Mouse (Mus musculus) adrenal gland, postnatal 4 days (tissue): ENCODE data around the gene Vip. TPM values are rescaled to one million over a fixed set of nuclear protein-coding genes. Genes with fewer than 3 reads are reported as not detected.

Experiments used
- DNase-seq, 2 experiments: peaks; one replicate each; pipeline ENCODE4 v3.0.0; 2021 to 2022; ENCODE audit warnings: low spot score in 2 of 2, mixed read lengths in 2 of 2
- long read RNA-seq, 2 experiments: library from polyadenylated mRNA; stranded (forward); transcript quantifications; one replicate each; pipeline ENCODE4 v2.0.0; 2021
- total RNA-seq, 2 experiments: library from RNA; stranded (reverse); gene quantifications; 2 replicates each; pipeline ENCODE4 v1.2.3; 2021

The Vip gene
- total RNA-seq, result under 1 TPM; 0.45 to 0.87 TPM
- long read RNA-seq, experiment 1, partial matches to known transcripts, result 0 of 1 reads
- long read RNA-seq, experiment 1, other reads (novel, unspliced or antisense), result 1 of 1 reads
- long read RNA-seq, experiment 2, result 0 reads

DNA sequence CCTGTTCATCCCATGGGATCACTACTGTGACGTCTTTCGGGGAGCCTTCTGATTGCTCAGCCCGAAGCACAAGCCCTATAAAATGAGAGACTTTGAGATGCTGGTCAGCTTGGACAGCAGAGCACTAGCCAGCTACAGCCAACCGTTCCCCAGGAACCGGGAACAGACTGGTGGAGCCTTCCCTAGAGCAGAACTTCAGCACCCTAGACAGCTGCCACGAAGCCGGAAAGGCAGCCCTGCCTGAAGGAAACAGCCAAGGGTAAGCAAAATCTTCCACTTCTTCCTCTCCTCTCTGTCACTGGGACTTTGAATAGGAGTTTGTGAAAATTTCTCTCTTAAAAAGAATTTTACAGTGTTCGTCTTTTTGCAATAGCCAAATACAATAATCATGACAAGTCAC, at the start of gene Vip:
Vip (plus strand) TSS at position 107 of the 400 bp plus-strand sequence.
- DNase-seq, result peak in 1 of 2 experiments; percentile 20

DNA sequence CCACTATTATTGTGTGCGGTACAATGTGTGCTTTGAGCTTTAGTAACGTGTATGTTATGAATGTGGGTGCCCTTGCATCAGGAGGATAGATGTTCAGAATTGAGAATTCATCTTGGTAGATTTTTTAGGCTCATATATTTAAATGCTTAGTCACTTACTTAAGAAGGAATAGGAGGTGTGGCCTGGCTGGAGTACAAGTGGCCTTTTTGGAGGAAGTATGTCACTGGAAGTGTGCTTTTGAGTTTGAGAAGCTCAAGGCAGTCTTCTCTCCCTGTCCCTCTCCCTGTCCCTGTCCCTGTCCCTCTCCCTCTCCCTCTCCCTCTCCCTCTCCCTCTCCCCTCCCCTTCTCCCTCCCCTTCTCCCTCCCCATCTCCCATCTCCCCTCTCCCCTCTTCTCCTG, 48.0 kb upstream of the Vip start:
- DNase-seq, result no peak

DNA sequence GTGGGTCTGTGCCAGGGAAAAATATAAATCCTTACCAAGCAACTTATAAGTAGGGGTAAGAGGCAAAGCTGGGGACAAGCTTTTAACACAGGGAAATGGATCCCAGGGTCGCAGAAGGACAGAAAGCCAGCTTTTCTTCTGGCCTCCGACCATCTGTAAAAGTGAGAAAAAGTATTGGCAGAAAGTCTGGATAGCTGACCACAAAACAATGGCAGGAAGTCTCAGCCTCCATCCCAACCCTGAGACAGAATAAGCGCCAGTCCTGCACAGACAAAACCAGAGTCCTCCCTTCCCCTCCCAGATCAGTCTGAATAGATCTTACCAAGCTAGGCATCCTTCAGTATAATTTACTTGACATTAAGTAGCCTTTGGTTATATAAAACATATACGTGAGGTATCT, 47.0 kb upstream of the Vip start:
- DNase-seq, result no peak

DNA sequence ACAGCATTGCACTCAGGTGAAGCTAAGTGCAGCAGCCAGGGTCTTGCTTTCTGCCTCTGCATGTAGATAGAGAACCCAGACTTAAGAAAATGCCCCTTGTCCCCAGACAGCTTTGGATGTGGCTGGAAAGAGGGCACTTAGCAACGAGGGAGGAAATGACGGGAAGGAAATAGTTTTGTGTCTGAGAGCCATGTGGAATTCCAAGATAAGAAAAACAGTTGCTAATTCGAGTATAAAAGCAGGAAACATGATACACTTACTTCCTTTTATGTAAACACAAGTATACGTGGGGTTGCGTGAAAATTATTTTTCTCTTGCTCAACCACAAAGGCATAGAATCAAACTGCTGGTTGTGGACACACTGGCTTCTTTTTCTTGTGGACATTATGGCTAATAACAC, 45.6 kb upstream of the Vip start, which contains the start of gene Myct1:
Myct1 (plus strand) TSS at position 312 of the 400 bp plus-strand sequence.
- DNase-seq, result no peak

DNA sequence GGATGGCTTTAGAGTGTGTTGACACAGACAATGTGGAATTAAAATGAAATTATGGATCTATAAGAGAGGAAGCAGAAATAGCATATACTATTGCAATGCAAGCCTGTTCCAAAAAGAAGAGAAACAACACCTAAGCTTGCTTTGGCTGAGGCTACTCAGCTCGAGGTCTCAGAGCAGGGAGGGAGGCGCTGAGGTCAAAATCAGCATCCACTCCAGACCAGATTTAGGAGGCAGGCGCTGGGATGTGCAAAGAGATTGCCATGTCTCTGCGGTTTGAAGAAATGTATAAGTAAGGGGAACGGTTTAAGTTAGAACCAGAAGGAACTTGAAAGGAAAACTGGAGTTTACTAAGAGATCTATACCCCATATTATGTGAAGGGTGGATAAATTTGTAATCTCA, 44.6 kb upstream of the Vip start:
- DNase-seq, result no peak

DNA sequence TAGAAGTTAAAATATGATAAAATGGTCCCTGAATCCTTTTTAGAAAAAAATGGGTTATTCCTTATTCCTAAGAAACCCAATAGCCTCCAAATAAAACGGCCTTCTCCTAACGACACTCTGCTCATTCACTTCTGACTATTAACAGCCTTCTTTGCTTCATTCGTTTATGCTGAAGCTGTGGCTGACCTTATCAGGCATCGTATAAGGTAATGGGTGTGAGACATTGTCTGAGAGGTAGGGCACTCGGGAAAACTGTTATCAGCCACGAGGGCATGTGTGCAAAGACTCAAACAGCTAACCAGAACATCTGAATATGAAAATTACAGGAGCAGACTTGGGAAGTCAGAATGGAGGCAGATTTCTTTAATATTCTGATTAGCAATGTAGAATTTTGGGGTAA, 42.5 kb upstream of the Vip start:
- no peak for DNase-seq

DNA sequence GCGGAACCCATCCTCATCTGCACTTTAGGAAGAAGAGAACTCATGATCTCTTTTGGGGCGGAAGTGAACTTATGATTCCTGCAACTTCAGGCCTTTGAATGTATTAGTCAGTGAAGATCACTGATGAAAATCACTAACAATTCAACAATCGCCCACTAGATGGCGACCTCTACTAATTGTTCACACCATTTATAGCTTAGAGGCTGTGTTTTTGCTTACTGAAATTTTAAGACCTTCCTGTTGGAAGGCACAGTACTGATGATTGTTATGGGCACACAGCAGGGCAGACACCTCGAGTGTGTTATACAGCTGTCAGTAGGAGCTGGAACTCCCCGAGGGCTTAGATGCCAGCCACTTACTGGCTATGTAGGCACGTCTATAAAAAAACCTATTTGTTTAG, 38.9 kb upstream of the Vip start:
- no peak for DNase-seq

DNA sequence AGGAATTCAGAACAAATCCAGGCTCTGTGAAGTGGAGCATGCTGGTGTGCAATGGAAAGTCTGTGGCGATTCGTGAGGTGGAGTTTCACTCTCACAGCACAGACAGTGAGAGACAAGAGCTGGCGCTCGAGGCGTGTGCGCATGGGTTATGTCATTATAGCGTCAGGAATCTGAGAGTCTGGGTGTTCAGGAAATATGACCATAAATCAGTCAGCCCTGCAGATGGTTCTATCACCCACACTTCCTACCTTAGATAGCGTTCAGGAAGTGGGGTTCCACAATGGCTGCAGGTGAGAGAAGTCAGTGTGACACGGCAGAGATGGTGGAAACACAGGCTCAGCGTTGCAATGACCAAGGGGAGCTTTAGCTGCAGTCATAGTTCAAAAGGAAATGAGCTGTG, 35.5 kb upstream of the Vip start:
- no peak for DNase-seq

DNA sequence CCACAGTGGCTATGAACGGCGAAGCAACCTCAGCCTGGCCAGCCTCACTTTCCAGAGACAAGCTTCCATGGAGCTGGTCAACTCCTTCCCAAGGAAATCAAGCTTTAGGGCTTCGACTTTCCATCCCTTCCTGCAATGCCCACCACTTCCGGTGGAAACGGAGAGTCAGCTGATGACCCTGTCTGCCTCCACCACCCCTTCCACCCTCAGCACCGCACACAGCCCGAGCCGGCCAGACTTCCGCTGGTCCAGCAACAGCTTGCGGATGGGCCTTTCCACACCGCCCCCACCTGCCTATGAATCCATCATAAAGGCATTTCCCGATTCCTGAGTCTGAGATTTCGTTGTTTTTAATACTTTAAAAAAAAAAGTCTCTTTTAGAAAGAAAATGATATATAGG, 34.6 kb upstream of the Vip start:
- DNase-seq, result no peak

DNA sequence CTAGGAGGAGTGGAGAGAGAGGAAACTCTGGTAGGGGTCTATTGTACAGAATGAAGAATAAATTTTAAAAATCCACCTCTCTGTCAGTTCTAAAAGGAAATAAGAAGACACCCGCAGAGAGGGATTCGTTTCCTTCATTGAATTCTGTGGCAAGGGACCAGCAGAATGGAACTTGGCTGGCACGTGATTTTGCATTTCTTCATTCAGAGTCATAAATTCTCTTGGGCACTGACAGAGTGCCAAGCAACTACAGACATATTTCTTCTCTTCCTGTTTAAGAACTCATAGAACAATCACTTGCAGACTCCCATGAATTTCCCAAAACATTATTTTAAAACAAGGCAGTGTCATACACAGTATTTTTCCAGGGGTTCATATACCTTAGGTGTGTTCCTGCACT, 30.1 kb upstream of the Vip start:
- no peak for DNase-seq

DNA sequence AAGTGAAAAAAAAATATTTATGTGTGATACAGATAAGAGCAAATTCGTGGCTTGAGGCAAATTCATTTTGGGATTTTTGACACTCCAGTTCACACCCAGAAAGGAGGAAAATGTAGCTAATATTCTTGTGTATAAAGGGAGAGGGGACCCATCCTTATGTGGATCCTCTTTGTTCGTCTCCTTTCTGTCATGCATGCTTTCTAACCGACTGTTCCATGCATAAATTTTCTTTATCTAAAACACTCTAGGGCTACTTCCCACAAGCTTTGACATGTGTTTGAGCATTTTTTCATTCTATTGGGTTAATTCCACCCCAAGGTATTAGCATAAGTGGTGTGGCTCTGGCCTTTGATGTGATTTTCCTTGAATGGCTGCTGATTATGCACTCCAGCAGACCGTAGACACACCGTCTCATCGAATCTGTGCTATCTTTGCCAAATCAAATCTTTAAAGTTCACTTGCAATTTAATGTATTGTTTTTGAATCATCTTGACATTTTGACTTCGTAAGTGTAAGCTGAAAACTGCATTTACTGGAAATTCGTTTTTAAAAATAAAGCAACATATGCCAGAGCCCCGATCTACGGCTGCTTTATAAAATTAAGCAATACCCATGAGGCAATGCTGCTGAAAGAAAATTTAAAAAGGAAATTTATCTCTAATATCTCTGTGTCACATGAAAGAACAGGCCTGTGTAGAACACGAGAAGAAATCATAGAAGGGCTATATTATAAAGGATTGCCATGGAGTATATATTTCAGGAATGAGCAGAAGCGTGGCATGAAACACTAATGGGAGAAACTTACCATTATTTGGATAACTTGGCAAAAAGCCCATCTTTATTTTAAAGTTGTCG, 23.6 kb upstream of the Vip start:
- no peak for DNase-seq

DNA sequence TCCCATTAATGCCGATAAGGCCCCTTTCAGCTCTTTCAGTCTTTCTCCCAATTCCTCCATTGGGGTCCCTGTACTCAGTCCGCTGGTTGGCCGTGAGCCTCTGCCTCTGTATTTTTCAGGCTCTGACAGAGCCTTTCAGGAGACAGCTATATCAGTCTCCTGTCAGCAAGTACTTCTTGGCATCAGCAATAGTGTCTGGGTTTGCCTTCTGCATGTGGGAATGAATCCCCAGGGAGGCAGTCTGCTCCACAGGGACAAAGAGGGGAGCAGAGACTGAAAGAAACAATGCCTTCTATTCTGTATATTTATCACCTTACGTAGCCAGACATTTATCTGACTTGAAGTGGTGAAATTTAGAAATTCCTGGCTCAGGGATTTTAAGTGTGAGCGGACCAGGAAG, 12.8 kb upstream of the Vip start:
- DNase-seq, result no peak

DNA sequence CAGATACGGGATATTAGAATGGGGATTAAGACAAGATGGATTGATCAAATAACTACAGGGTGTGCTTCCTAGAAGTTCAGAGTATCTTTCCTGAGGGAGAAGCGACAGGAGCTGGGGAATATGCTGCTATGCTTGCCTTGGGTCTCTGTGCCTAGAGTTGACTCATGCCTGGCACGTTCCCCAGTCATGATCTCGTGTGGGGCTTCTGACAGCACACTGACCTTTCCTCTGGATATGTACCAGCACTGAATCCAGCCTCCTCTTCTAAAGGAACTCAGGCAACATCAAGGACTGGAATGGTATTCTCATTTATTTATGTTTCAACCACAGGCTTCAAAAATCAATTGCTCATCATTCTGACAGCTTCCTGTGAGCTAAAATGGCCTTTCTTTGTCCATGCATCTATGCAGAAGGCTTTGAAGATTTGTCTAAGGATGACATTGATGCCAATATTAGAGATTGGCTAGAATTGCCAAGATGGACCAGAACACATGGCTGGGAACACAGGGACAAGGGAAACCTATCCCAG, 5.3 kb upstream of the Vip start:
- DNase-seq, result no peak

DNA sequence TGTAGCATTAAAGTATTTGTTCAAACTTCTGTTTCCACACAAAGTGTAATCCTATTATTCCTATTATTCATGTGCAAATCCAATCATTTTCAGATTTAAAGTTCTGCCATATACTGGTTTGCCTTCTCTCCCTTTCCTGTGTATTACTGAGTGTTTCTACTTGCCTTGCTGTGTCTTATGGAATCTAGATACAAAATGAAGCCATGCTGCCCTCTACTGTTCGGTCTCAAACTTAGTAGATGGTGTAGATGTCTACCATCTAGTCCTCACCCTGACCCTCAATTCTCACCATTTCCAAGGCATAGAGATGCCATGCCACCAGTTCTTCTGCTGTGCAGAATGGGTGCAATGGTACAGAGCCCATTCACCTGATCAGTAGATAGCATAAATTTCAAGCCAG, 4.7 kb upstream of the Vip start:
- DNase-seq, result no peak

DNA sequence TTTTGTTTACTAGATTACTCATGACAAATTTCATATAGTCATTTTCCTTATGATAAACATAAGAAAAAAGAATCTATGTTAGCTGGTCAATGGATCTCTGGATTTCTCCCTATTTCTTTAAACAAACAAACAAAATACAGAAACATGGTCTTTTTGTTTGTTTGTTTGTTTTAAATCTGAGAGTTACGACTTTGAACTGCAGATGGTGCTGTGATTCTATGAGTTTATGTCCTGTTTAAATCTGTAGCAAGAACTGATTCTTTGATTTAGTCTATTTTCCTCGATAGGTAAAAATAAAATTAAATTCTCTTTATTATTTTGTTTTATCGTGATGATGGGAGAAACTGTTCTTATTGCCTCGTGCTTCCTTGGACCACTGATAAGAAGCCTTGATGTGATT, 1.7 kb upstream of the Vip start:
- no peak for DNase-seq

DNA sequence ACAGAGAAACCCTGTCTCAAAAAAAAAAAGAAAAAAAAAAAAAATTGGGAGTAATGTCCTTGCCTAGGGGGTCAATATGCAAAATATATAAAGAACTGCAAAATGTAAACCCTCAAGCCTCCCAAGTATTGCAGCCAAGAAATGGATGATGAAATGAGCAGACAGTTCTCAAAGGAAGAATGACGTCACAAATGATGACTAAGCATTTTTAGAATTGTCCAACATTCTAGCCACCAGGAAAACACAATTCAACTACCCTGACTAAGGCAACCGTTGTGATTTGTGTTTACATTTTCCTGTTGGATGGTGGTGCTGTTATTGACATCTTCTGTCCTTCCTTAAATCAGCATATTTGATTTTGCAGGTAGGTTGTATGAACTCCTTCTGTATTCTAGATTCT, 42.3 kb downstream of the Vip start:
- DNase-seq, result no peak

DNA sequence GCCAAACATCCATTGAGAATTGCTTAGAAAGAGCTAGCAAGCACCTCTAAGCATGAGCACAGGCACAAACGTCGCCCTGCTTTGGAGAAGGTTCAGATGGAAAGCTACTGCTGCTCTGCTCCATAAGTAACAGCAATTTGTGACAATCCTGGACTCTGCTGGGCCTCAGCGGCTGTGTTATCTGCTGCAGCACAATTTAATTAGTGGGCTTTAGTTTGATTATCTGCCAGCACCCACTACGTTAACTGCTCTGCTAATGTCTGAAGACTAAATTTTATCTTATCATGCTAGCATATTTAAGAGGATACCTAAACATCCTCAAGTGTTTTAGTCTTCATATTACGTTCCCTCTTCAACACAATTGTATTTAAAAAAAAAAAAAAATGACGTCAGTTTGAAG, 46.6 kb downstream of the Vip start:
- no peak for DNase-seq

DNA sequence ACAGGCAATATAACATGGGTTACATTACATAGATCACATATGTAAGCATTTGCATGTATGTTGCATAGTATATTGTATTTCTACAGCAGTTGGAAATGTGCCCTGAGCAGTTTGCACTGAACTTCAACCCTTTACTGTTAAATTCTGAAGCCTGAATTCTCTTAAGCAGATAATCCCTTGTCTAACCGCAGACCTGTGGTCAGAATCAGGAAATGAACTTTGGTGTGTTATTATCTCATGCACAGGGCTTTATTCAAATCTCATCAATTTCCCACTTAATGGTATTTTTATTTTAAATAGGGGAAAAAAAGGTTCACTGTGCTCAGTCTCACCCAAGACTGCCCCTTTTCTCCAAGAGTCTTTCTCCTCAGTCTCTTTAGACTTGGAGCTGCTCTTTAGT, 55.3 kb downstream of the Vip start:
- DNase-seq, result no peak

Other genes starting within 250 kb of the Vip start
- gene Syne1, start 87.7 kb upstream of the Vip start, total RNA-seq, result 10 to 100 TPM; 24.9 to 25.9 TPM
- 1 to 10 TPM; 7.2 to 8.4 TPM for gene Myct1, start 45.4 kb upstream of the Vip start, total RNA-seq
- gene Fbxo5, start 166.4 kb downstream of the Vip start, total RNA-seq, result 10 to 100 TPM; 14.5 to 18.2 TPM
- 10 to 100 TPM; 14.7 to 16.8 TPM for gene Mtrf1l, start 184.7 kb downstream of the Vip start, total RNA-seq